Mouse (Mus musculus): ENCODE measurements around the gene Sergef. TPM values are rescaled to one million over a fixed set of nuclear protein-coding genes. Genes with fewer than 3 reads are reported as not detected.

Sergef gene
- total RNA-seq, 1 experiment = 5.4 TPM

GRCm38 (mm10) chr7:46438537-46439141 lies 201.0 kb downstream of the Sergef start:
- no peak overlapping the region for H3K27ac ChIP-seq (ENCODE audit: insufficient read depth, low read depth, low read length, poor library complexity, severe bottlenecking)
- H3K4me1 ChIP-seq (ENCODE audit: control insufficient read depth in 2 of 2, insufficient read depth in 2 of 2, low read length in 2 of 2, poor library complexity in 1 of 2) = no peaks in the 10 kb centered on the region
- no peaks in the 10 kb centered on the region for H3K9me3 ChIP-seq (ENCODE audit: control insufficient read depth, insufficient read depth, low read depth, low read length)
- in situ Hi-C loops (cut with MboI; ENCODE audit: low sequenced_read_pairs in 2 of 2, unreplicated experiment in 2 of 2) = no loop called here
- H3K4me3 ChIP-seq (ENCODE audit: insufficient read depth in 1 of 2, low read depth in 1 of 2, low read length in 2 of 2, poor library complexity in 1 of 2, severe bottlenecking in 1 of 2) = no peak overlapping the region
- TF ChIP-seq ZNF384 (IDR thresholded peaks at IDR 0.05; ENCODE audit: low read depth, low read length) = no peak
- TF ChIP-seq ZC3H11A (IDR thresholded peaks at IDR 0.05; ENCODE audit: borderline replicate concordance, low read depth, low read length) = no peak
- no peak for TF ChIP-seq CHD2 (IDR thresholded peaks at IDR 0.05; ENCODE audit: low read depth, low read length)
- no peak for TF ChIP-seq MAFK (IDR thresholded peaks at IDR 0.05; ENCODE audit: insufficient read depth, low read depth, low read length)
- TF ChIP-seq HCFC1 (IDR thresholded peaks at IDR 0.05; ENCODE audit: borderline replicate concordance, insufficient read depth, low read length) = no peak
- no peaks in the 10 kb centered on the region for H3K36me3 ChIP-seq (ENCODE audit: control insufficient read depth, insufficient read depth, low read length, poor library complexity, severe bottlenecking)
- no peak for DNase-seq (ENCODE audit: low read depth, low spot score)
- no peak overlapping the region for H3K9ac ChIP-seq (ENCODE audit: insufficient read depth, low read depth, low read length, poor library complexity, severe bottlenecking)

GRCm38 (mm10) chr7:46435833-46436232 lies 203.8 kb downstream of the Sergef start:
- H3K4me3 ChIP-seq (ENCODE audit: insufficient read depth in 1 of 2, low read depth in 1 of 2, low read length in 2 of 2, poor library complexity in 1 of 2, severe bottlenecking in 1 of 2) = no peak overlapping the region
- TF ChIP-seq CHD2 (IDR thresholded peaks at IDR 0.05; ENCODE audit: low read depth, low read length) (no peak), ZC3H11A (IDR thresholded peaks at IDR 0.05; ENCODE audit: borderline replicate concordance, low read depth, low read length) (no peak), MAFK (IDR thresholded peaks at IDR 0.05; ENCODE audit: insufficient read depth, low read depth, low read length) (no peak), HCFC1 (IDR thresholded peaks at IDR 0.05; ENCODE audit: borderline replicate concordance, insufficient read depth, low read length) (no peak), ZNF384 (IDR thresholded peaks at IDR 0.05; ENCODE audit: low read depth, low read length) (no peak)
- DNase-seq (ENCODE audit: low read depth, low spot score) = no peak
- no peak overlapping the region for H3K27ac ChIP-seq (ENCODE audit: insufficient read depth, low read depth, low read length, poor library complexity, severe bottlenecking)
- H3K9me3 ChIP-seq (ENCODE audit: control insufficient read depth, insufficient read depth, low read depth, low read length) = no peaks in the 10 kb centered on the region
- no peaks in the 10 kb centered on the region for H3K36me3 ChIP-seq (ENCODE audit: control insufficient read depth, insufficient read depth, low read length, poor library complexity, severe bottlenecking)
- no peaks in the 10 kb centered on the region for H3K4me1 ChIP-seq (ENCODE audit: control insufficient read depth in 2 of 2, insufficient read depth in 2 of 2, low read length in 2 of 2, poor library complexity in 1 of 2)
- in situ Hi-C loops (cut with MboI; ENCODE audit: low sequenced_read_pairs in 2 of 2, unreplicated experiment in 2 of 2) = no loop called here
- no peak overlapping the region for H3K9ac ChIP-seq (ENCODE audit: insufficient read depth, low read depth, low read length, poor library complexity, severe bottlenecking)

GRCm38 (mm10) chr7:46433874-46434273 lies 205.7 kb downstream of the Sergef start:
- no peaks in the 10 kb centered on the region for H3K36me3 ChIP-seq (ENCODE audit: control insufficient read depth, insufficient read depth, low read length, poor library complexity, severe bottlenecking)
- no peak overlapping the region for H3K9ac ChIP-seq (ENCODE audit: insufficient read depth, low read depth, low read length, poor library complexity, severe bottlenecking)
- no peaks in the 10 kb centered on the region for H3K9me3 ChIP-seq (ENCODE audit: control insufficient read depth, insufficient read depth, low read depth, low read length)
- H3K4me1 ChIP-seq (ENCODE audit: control insufficient read depth in 2 of 2, insufficient read depth in 2 of 2, low read length in 2 of 2, poor library complexity in 1 of 2) = no peaks in the 10 kb centered on the region
- DNase-seq (ENCODE audit: low read depth, low spot score) = no peak
- no peak overlapping the region for H3K4me3 ChIP-seq (ENCODE audit: insufficient read depth in 1 of 2, low read depth in 1 of 2, low read length in 2 of 2, poor library complexity in 1 of 2, severe bottlenecking in 1 of 2)
- TF ChIP-seq MAFK (IDR thresholded peaks at IDR 0.05; ENCODE audit: insufficient read depth, low read depth, low read length) (no peak), ZNF384 (IDR thresholded peaks at IDR 0.05; ENCODE audit: low read depth, low read length) (no peak), CHD2 (IDR thresholded peaks at IDR 0.05; ENCODE audit: low read depth, low read length) (no peak), ZC3H11A (IDR thresholded peaks at IDR 0.05; ENCODE audit: borderline replicate concordance, low read depth, low read length) (no peak), HCFC1 (IDR thresholded peaks at IDR 0.05; ENCODE audit: borderline replicate concordance, insufficient read depth, low read length) (no peak)
- H3K27ac ChIP-seq (ENCODE audit: insufficient read depth, low read depth, low read length, poor library complexity, severe bottlenecking) = no peak overlapping the region
- in situ Hi-C loops (cut with MboI; ENCODE audit: low sequenced_read_pairs in 2 of 2, unreplicated experiment in 2 of 2) = no loop called here

GRCm38 (mm10) chr7:46425012-46425411 lies 214.6 kb downstream of the Sergef start:
- Histone ChIP-seq H3K36me3 (ENCODE audit: control insufficient read depth, insufficient read depth, low read length, poor library complexity, severe bottlenecking) (no peaks in the 10 kb centered on the region), H3K4me1 (ENCODE audit: control insufficient read depth in 2 of 2, insufficient read depth in 2 of 2, low read length in 2 of 2, poor library complexity in 1 of 2) (no peaks in the 10 kb centered on the region), H3K4me3 (ENCODE audit: insufficient read depth in 1 of 2, low read depth in 1 of 2, low read length in 2 of 2, poor library complexity in 1 of 2, severe bottlenecking in 1 of 2) (no peak overlapping the region), H3K9me3 (ENCODE audit: control insufficient read depth, insufficient read depth, low read depth, low read length) (no peaks in the 10 kb centered on the region), H3K27ac (ENCODE audit: insufficient read depth, low read depth, low read length, poor library complexity, severe bottlenecking) (no peak overlapping the region), H3K9ac (ENCODE audit: insufficient read depth, low read depth, low read length, poor library complexity, severe bottlenecking) (no peak overlapping the region)
- in situ Hi-C loops (cut with MboI; ENCODE audit: low sequenced_read_pairs in 2 of 2, unreplicated experiment in 2 of 2) = no loop called here
- DNase-seq (ENCODE audit: low read depth, low spot score) = no peak
- no peak for TF ChIP-seq HCFC1 (IDR thresholded peaks at IDR 0.05; ENCODE audit: borderline replicate concordance, insufficient read depth, low read length)
- TF ChIP-seq ZNF384 (IDR thresholded peaks at IDR 0.05; ENCODE audit: low read depth, low read length) = no peak

GRCm38 (mm10) chr7:46423951-46424350 lies 215.7 kb downstream of the Sergef start:
- Histone ChIP-seq H3K9me3 (ENCODE audit: control insufficient read depth, insufficient read depth, low read depth, low read length) (no peaks in the 10 kb centered on the region), H3K9ac (ENCODE audit: insufficient read depth, low read depth, low read length, poor library complexity, severe bottlenecking) (no peak overlapping the region), H3K36me3 (ENCODE audit: control insufficient read depth, insufficient read depth, low read length, poor library complexity, severe bottlenecking) (no peaks in the 10 kb centered on the region), H3K27ac (ENCODE audit: insufficient read depth, low read depth, low read length, poor library complexity, severe bottlenecking) (no peak overlapping the region), H3K4me1 (ENCODE audit: control insufficient read depth in 2 of 2, insufficient read depth in 2 of 2, low read length in 2 of 2, poor library complexity in 1 of 2) (no peaks in the 10 kb centered on the region), H3K4me3 (ENCODE audit: insufficient read depth in 1 of 2, low read depth in 1 of 2, low read length in 2 of 2, poor library complexity in 1 of 2, severe bottlenecking in 1 of 2) (no peak overlapping the region)
- in situ Hi-C loops (cut with MboI; ENCODE audit: low sequenced_read_pairs in 2 of 2, unreplicated experiment in 2 of 2) = no loop called here
- no peak for DNase-seq (ENCODE audit: low read depth, low spot score)
- no peak for TF ChIP-seq CHD2 (IDR thresholded peaks at IDR 0.05; ENCODE audit: low read depth, low read length)
- TF ChIP-seq MAFK (IDR thresholded peaks at IDR 0.05; ENCODE audit: insufficient read depth, low read depth, low read length) = no peak
- no peak for TF ChIP-seq HCFC1 (IDR thresholded peaks at IDR 0.05; ENCODE audit: borderline replicate concordance, insufficient read depth, low read length)
- TF ChIP-seq ZC3H11A (IDR thresholded peaks at IDR 0.05; ENCODE audit: borderline replicate concordance, low read depth, low read length) = no peak

Measured in ES-E14 (cell line).